Comparison of ENCODE assay signal across 8 mouse cellular contexts in genomic region chr13:113793637-113794036, GRCm38 (mm10). TPM values are rescaled to one million over a fixed set of nuclear protein-coding genes. Genes with fewer than 3 reads are reported as not detected.
A peak's percentile ranks its signal among the peaks of the same experiment; 100 is the strongest.
DNase-seq lines count a peak whose midpoint lies in the region; ATAC-seq and TF ChIP-seq lines count a peak whose summit lies in the region.

No protein-coding gene starts in this region.

- no peak for DNase-seq in heart, adult 8-10 months (ENCODE audit: low spot score)
- no peak for DNase-seq in G1E (ENCODE audit: low spot score)
- DNase-seq in hindbrain, embryonic 11.5 days (ENCODE audit: low spot score): no peak
- no peak for DNase-seq in midbrain, embryonic 10.5 days (ENCODE audit: low spot score)
- DNase-seq in right cerebral cortex, postnatal 4 days: no peak
- no peak for DNase-seq in adrenal gland, adult 8-10 months

- no peaks in the 10 kb centered on the region for H3K9me3 ChIP-seq in heart, embryonic 15.5 days (replicated peaks)
- no peaks in the 10 kb centered on the region for H3K9me3 ChIP-seq in G1E (replicated peaks)
- H3K9me3 ChIP-seq in hindbrain, embryonic 11.5 days (ENCODE audit: control insufficient read depth, low read length): no peaks in the 10 kb centered on the region
- no peaks in the 10 kb centered on the region for H3K9me3 ChIP-seq in midbrain, embryonic 10.5 days (replicated peaks)

- no peaks in the 10 kb centered on the region for H3K27me3 ChIP-seq in heart, embryonic 15.5 days
- H3K27me3 ChIP-seq in G1E (ENCODE audit: insufficient read depth, low read length): no peaks in the 10 kb centered on the region
- no peaks in the 10 kb centered on the region for H3K27me3 ChIP-seq in hindbrain, embryonic 11.5 days (ENCODE audit: control insufficient read depth, insufficient read depth, low read length)
- no peaks in the 10 kb centered on the region for H3K27me3 ChIP-seq in midbrain, embryonic 10.5 days (ENCODE audit: low read depth, poor library complexity, severe bottlenecking)

- peak overlapping the region; percentile 74 for H3K4me2 ChIP-seq in heart, embryonic 15.5 days
- H3K4me2 ChIP-seq in hindbrain, embryonic 11.5 days (replicated peaks; ENCODE audit: low read depth, low read length): peak overlapping the region; percentile 68

- no peaks in the 10 kb centered on the region for H3K36me3 ChIP-seq in heart, embryonic 15.5 days
- H3K36me3 ChIP-seq in G1E (replicated peaks): peaks cover 2% of the 10 kb centered on the region
- H3K36me3 ChIP-seq in hindbrain, embryonic 11.5 days (ENCODE audit: control insufficient read depth, insufficient read depth, low read length): no peaks in the 10 kb centered on the region
- H3K36me3 ChIP-seq in midbrain, embryonic 10.5 days: no peaks in the 10 kb centered on the region

- peak overlapping the region; percentile 94 for H3K4me3 ChIP-seq in heart, embryonic 15.5 days
- H3K4me3 ChIP-seq in G1E (ENCODE audit: low read depth, low read length): peak overlapping the region; percentile 79
- H3K4me3 ChIP-seq in hindbrain, embryonic 11.5 days (ENCODE audit: low read depth, low read length): peak overlapping the region; percentile 62
- H3K4me3 ChIP-seq in midbrain, embryonic 10.5 days: peak overlapping the region; percentile 92

- H3K9ac ChIP-seq in heart, embryonic 15.5 days: peak overlapping the region; percentile 84
- peak overlapping the region; percentile 79 for H3K9ac ChIP-seq in hindbrain, embryonic 11.5 days (ENCODE audit: low read depth, low read length)

- ATAC-seq in heart, embryonic 15.5 days (replicated peaks; ENCODE audit: insufficient number of reproducible peaks, insufficient read depth, low FRiP score, low read depth): no peak
- ATAC-seq in G1E (ENCODE audit: extremely low read depth, insufficient number of reproducible peaks, low FRiP score, poor library complexity, severe bottlenecking): no peak; the same call in 1 of the 2 replicates
- ATAC-seq in hindbrain, embryonic 11.5 days (ENCODE audit: low FRiP score): no peak
- no peak for ATAC-seq in activated CD4-positive, CD25-positive, alpha-beta regulatory T cell, adult 4 months

- peak overlapping the region; percentile 95 for H3K27ac ChIP-seq in heart, embryonic 15.5 days
- H3K27ac ChIP-seq in hindbrain, embryonic 11.5 days (ENCODE audit: low read depth, low read length): peak overlapping the region; percentile 86
- H3K27ac ChIP-seq in midbrain, embryonic 10.5 days (replicated peaks): peak overlapping the region; percentile 94

- no peak for TF ChIP-seq CTCF in G1E (IDR thresholded peaks at IDR 0.05; ENCODE audit: low read depth, low read length)

- 64% methylated on average over 9 of the region's 9 CpGs for WGBS in heart, embryonic 15.5 days
- 81% methylated on average over 9 of the region's 9 CpGs for WGBS in hindbrain, embryonic 11.5 days
- 80% methylated on average over 9 of the region's 9 CpGs for WGBS in midbrain, embryonic 10.5 days

- H3K4me1 ChIP-seq in heart, embryonic 15.5 days (replicated peaks): peaks cover 20% of the 10 kb centered on the region
- peaks cover 35% of the 10 kb centered on the region for H3K4me1 ChIP-seq in G1E (ENCODE audit: insufficient read depth, low read depth, low read length)
- H3K4me1 ChIP-seq in hindbrain, embryonic 11.5 days (replicated peaks; ENCODE audit: control insufficient read depth, insufficient read depth, low read length): no peaks in the 10 kb centered on the region
- peaks cover 25% of the 10 kb centered on the region for H3K4me1 ChIP-seq in midbrain, embryonic 10.5 days

RNA-seq across cellular contexts. Expression of gene Arl15, which starts 0.7 kb away (rescaled TPM):
- 6.7 and 7.6 TPM in 2 replicates for polyA plus RNA-seq in heart, embryonic 15.5 days (2015; fragmentation: Nextera tagmentation; extraction: Ambion mirVana)
- 1 to 10 TPM; 7.1 to 8.2 (median 8.0) TPM for total RNA-seq in heart, adult 8-10 months (2022)
- total RNA-seq in G1E (2014; fragmentation: Nextera tagmentation) (73.8 and 90.9 TPM in 2 replicates), G1E (2017) (60.6 and 64.0 TPM in 2 replicates)
- 2.3 and 3.2 TPM in 2 replicates for polyA plus RNA-seq in G1E (2012)
- 13.8 and 19.0 TPM in 2 replicates for polyA plus RNA-seq in hindbrain, embryonic 11.5 days (2014; fragmentation: Nextera tagmentation; extraction: Ambion mirVana)
- 10.4 and 10.7 TPM in 2 replicates for polyA plus RNA-seq in midbrain, embryonic 10.5 days (2016; fragmentation: Nextera tagmentation; extraction: Ambion mirVana)
- polyA plus RNA-seq in activated CD4-positive, CD25-positive, alpha-beta regulatory T cell, adult 4 months (2017; shearing (Covaris generic)): 10 to 100 TPM; 11.2 to 14.6 TPM
- total RNA-seq in adrenal gland, adult 8-10 months (2022): 10 to 100 TPM; 30.3 to 36.2 (median 32.6) TPM
